Comparison of ENCODE assay signal across 11 mouse cellular contexts in the genomic region with DNA sequence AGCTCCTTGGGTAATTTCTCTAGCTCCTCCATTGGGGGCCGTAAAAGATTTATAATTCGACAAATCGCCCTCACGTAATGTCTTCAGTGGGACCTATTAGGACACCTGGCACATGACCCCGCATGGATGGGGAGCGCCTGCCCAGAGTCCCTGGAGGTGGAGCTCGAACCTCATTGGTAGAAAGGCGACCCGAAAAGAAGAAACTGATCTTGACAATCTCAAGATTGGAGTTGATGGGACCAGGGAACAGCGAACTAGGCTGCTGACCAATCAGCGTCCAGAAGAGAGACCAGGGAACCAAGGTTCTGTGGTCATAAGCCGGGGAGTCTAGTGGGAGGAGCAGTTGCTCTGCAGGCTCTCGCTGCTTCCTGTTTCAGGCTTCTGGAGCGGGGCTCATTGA.
DNase-seq lines count a peak whose midpoint lies in the region; TF ChIP-seq lines count a peak whose summit lies in the region.
"Had no signal": no experiment of that assay in that cellular context is flagged by ENCODE, and none has a peak within 500 bp of the region (broad histone marks: within the 10 kb centered on the region; RNA-seq: fewer than 3 reads in every experiment).

No protein-coding gene starts in this region.

- TF ChIP-seq POLR2A in lung, adult 2 months (IDR thresholded peaks at IDR 0.05; ENCODE audit: borderline replicate concordance, extremely low read depth, low read depth, low read length) = no peak

- H3K4me1 ChIP-seq in lung, adult 2 months (ENCODE audit: control insufficient read depth, insufficient read depth, low read length) = no peaks in the 10 kb centered on the region
- H3K4me1 ChIP-seq: hindbrain, embryonic 10.5 days; liver, embryonic 15.5 days; midbrain, embryonic 13.5 days; neural tube, embryonic 13.5 days had no signal

- 83% methylated on average over 14 of the region's 14 CpGs for whole genome bisulfite sequencing in lung, adult 2 months

- no peak overlapping the region for H3K4me3 ChIP-seq in lung, adult 2 months (replicated peaks; ENCODE audit: extremely low read depth, low read depth, low read length)
- H3K4me3 ChIP-seq: hindbrain, embryonic 10.5 days; liver, embryonic 15.5 days; midbrain, embryonic 13.5 days; neural tube, embryonic 13.5 days had no signal

- TF ChIP-seq CTCF in lung, adult 2 months (IDR thresholded peaks at IDR 0.05; ENCODE audit: insufficient read depth, low read length) = no peak

- DNase-seq in gastrocnemius, postnatal 10 days = peak; percentile 4
- DNase-seq in gastrocnemius, adult 8-10 months (ENCODE audit: low spot score in 2 of 2) = no peak
- DNase-seq in lung, adult 18-20 months = peak; percentile 4 to 9
- no peak for DNase-seq in lung, adult 2 months
- DNase-seq in adrenal gland, postnatal 25 days = peak; percentile 4
- peak; percentile 3 for DNase-seq in lung, postnatal 14 days
- no peak for DNase-seq in ovary, postnatal 36 days (ENCODE audit: low spot score)

Comparison
In these comparisons a context has a peak if more than half of its experiments do, and no peak if none do; other contexts are left out.
1. DNase-seq: peak in gastrocnemius, postnatal 10 days (single experiment), lung, adult 18-20 months (2 of 2), adrenal gland, postnatal 25 days (single experiment) and lung, postnatal 14 days (single experiment); none in gastrocnemius, adult 8-10 months (0 of 2), lung, adult 2 months (single experiment) and ovary, postnatal 36 days (single experiment).